Mouse (Mus musculus): Measurements from ENCODE around the gene Capzb. TPM values are rescaled to one million over a fixed set of nuclear protein-coding genes. Genes with fewer than 3 reads are reported as not detected.
A peak's percentile ranks its signal among the peaks of the same experiment; 100 is the strongest.

The Capzb gene
- total RNA-seq, 2 experiments from 2014 or later: 343 to 357 TPM

GRCm38 (mm10) chr4:139229271-139229670, 36.6 kb downstream of the Capzb start:
- intact Hi-C loops (cut with DNase I): no loop called here

GRCm38 (mm10) chr4:139230376-139231120, 37.8 kb downstream of the Capzb start:
- intact Hi-C loops (cut with DNase I): no loop called here
- DNase-seq (ENCODE audit: extremely low spot score in 1 of 2, low spot score in 2 of 2): peak in 1 of 2 experiments; percentile 48

More at GRCm38 (mm10) chr4:139229271-139229670, 36.6 kb downstream of the Capzb start:
- no peak for DNase-seq (ENCODE audit: extremely low spot score in 1 of 2, low spot score in 2 of 2)

- intact Hi-C loops (cut with DNase I): no loop called here
- DNase-seq (ENCODE audit: extremely low spot score in 1 of 2, low spot score in 2 of 2): no peak
Observed at GRCm38 (mm10) chr4:139231163-139231562, 38.5 kb downstream of the Capzb start.

GRCm38 (mm10) chr4:139232479-139233145, 39.9 kb downstream of the Capzb start:
- peak; percentile 40 to 76 for DNase-seq (ENCODE audit: extremely low spot score in 1 of 2, low spot score in 2 of 2)
- intact Hi-C loops (cut with DNase I): no loop called here

- intact Hi-C loops (cut with DNase I): no loop called here
- DNase-seq (ENCODE audit: extremely low spot score in 1 of 2, low spot score in 2 of 2): no peak
Observed at GRCm38 (mm10) chr4:139233146-139233495, 40.4 kb downstream of the Capzb start.

GRCm38 (mm10) chr4:139233755-139234254, 41.1 kb downstream of the Capzb start:
- DNase-seq (ENCODE audit: extremely low spot score in 1 of 2, low spot score in 2 of 2): no peak
- intact Hi-C loops (cut with DNase I): no loop called here

GRCm38 (mm10) chr4:139234261-139234660, 41.6 kb downstream of the Capzb start:
- intact Hi-C loops (cut with DNase I): no loop called here
- DNase-seq (ENCODE audit: extremely low spot score in 1 of 2, low spot score in 2 of 2): no peak

GRCm38 (mm10) chr4:139235556-139235955, 42.9 kb downstream of the Capzb start:
- DNase-seq (ENCODE audit: extremely low spot score in 1 of 2, low spot score in 2 of 2): no peak
- intact Hi-C loops (cut with DNase I): no loop called here

GRCm38 (mm10) chr4:139238612-139239011, 45.9 kb downstream of the Capzb start:
- peak in 1 of 2 experiments; percentile 49 for DNase-seq (ENCODE audit: extremely low spot score in 1 of 2, low spot score in 2 of 2)
- intact Hi-C loops (cut with DNase I): no loop called here

GRCm38 (mm10) chr4:139240334-139240733, 47.6 kb downstream of the Capzb start:
- intact Hi-C loops (cut with DNase I): no loop called here

GRCm38 (mm10) chr4:139241678-139242606, 49.2 kb downstream of the Capzb start:
- no peak for DNase-seq (ENCODE audit: extremely low spot score in 1 of 2, low spot score in 2 of 2)
- intact Hi-C loops (cut with DNase I): no loop called here

More at GRCm38 (mm10) chr4:139240334-139240733, 47.6 kb downstream of the Capzb start:
- no peak for DNase-seq (ENCODE audit: extremely low spot score in 1 of 2, low spot score in 2 of 2)

- no peak for DNase-seq (ENCODE audit: extremely low spot score in 1 of 2, low spot score in 2 of 2)
- intact Hi-C loops (cut with DNase I): no loop called here
Observed at GRCm38 (mm10) chr4:139242607-139242955, 49.9 kb downstream of the Capzb start.

GRCm38 (mm10) chr4:139244176-139244575, 51.5 kb downstream of the Capzb start:
- DNase-seq (ENCODE audit: extremely low spot score in 1 of 2, low spot score in 2 of 2): no peak
- intact Hi-C loops (cut with DNase I): no loop called here

- intact Hi-C loops (cut with DNase I): no loop called here
- DNase-seq (ENCODE audit: extremely low spot score in 1 of 2, low spot score in 2 of 2): peak in 1 of 2 experiments; percentile 55
Observed at GRCm38 (mm10) chr4:139244766-139245165, 52.1 kb downstream of the Capzb start.

GRCm38 (mm10) chr4:139245534-139245933, 52.8 kb downstream of the Capzb start:
- intact Hi-C loops (cut with DNase I): no loop called here
- DNase-seq (ENCODE audit: extremely low spot score in 1 of 2, low spot score in 2 of 2): no peak

GRCm38 (mm10) chr4:139246130-139246877, 53.6 kb downstream of the Capzb start:
- intact Hi-C loops (cut with DNase I): no loop called here
- no peak for DNase-seq (ENCODE audit: extremely low spot score in 1 of 2, low spot score in 2 of 2)

- intact Hi-C loops (cut with DNase I): no loop called here
- no peak for DNase-seq (ENCODE audit: extremely low spot score in 1 of 2, low spot score in 2 of 2)
Observed at GRCm38 (mm10) chr4:139247966-139248365, 55.3 kb downstream of the Capzb start.

GRCm38 (mm10) chr4:139248736-139249135, 56.0 kb downstream of the Capzb start:
- intact Hi-C loops (cut with DNase I): no loop called here
- no peak for DNase-seq (ENCODE audit: extremely low spot score in 1 of 2, low spot score in 2 of 2)

Data from left cerebral cortex, postnatal 10 days (tissue).